Mouse (Mus musculus): ENCODE results near the gene C1ql1.

C1ql1 gene

GRCm38 (mm10) chr11:102958431-102958830, 11.9 kb upstream of the C1ql1 start:
- DNase-seq: no peak

- DNase-seq: peak; percentile 69
These were observed 11.2 kb upstream of the C1ql1 start for GRCm38 (mm10) chr11:102957692-102958091.

GRCm38 (mm10) chr11:102956962-102957614, 10.6 kb upstream of the C1ql1 start:
- DNase-seq: no peak

- DNase-seq: no peak
These were observed 6.4 kb upstream of the C1ql1 start for GRCm38 (mm10) chr11:102952922-102953321.

- peak; percentile 83 for DNase-seq
These were observed 1.8 kb upstream of the C1ql1 start for GRCm38 (mm10) chr11:102948043-102948961.

- DNase-seq: no peak
These were observed 480 bp upstream of the C1ql1 start for GRCm38 (mm10) chr11:102946992-102947343.

GRCm38 (mm10) chr11:102945306-102946264, 903 bp downstream of the C1ql1 start:
- peak; percentile 63 for DNase-seq

- DNase-seq: no peak
These were observed 5.3 kb downstream of the C1ql1 start for GRCm38 (mm10) chr11:102941236-102941635.

GRCm38 (mm10) chr11:102939024-102939675, 7.3 kb downstream of the C1ql1 start:
- no peak for DNase-seq

- DNase-seq: no peak
These were observed 8.8 kb downstream of the C1ql1 start for GRCm38 (mm10) chr11:102937529-102938182.

GRCm38 (mm10) chr11:102936272-102936671, 10.2 kb downstream of the C1ql1 start:
- no peak for DNase-seq

- no peak for DNase-seq
These were observed 15.8 kb downstream of the C1ql1 start for GRCm38 (mm10) chr11:102930672-102931071.

GRCm38 (mm10) chr11:102925351-102925717, 21.2 kb downstream of the C1ql1 start:
- DNase-seq: no peak

- peak; percentile 98 for DNase-seq
These were observed 21.7 kb downstream of the C1ql1 start, which contains the start of gene Kif18b for GRCm38 (mm10) chr11:102924557-102925350. Gene Kif18b, minus strand, starts transcription at chr11:102925124.

GRCm38 (mm10) chr11:102921491-102921890, 25.0 kb downstream of the C1ql1 start:
- no peak for DNase-seq

- DNase-seq: no peak
These were observed 28.4 kb downstream of the C1ql1 start for GRCm38 (mm10) chr11:102918077-102918476.

GRCm38 (mm10) chr11:102915380-102915779, 31.1 kb downstream of the C1ql1 start:
- DNase-seq: no peak

GRCm38 (mm10) chr11:102911376-102911775, 35.1 kb downstream of the C1ql1 start:
- no peak for DNase-seq

GRCm38 (mm10) chr11:102903654-102904053, 42.8 kb downstream of the C1ql1 start:
- no peak for DNase-seq

GRCm38 (mm10) chr11:102902107-102902506, 44.4 kb downstream of the C1ql1 start:
- DNase-seq: no peak

- DNase-seq: no peak
These were observed 45.3 kb downstream of the C1ql1 start for GRCm38 (mm10) chr11:102901199-102901598.
